Mouse (Mus musculus) embryonic facial prominence, embryonic 13.5 days (tissue): ENCODE measurements around the gene Sox5. TPM values are rescaled to one million over a fixed set of nuclear protein-coding genes. Genes with fewer than 3 reads are reported as not detected.

ENCODE experiments used
- ATAC-seq: fragments of 200-750 bp; cut with Nextera tagmentation; 2 replicates; pipeline ENCODE4 v1.8.0; 2017; ENCODE audit warnings: low read depth; ENCODE audit not compliant: insufficient number of reproducible peaks, insufficient read depth, low FRiP score, low TSS enrichment
- H3K27ac ChIP-seq: fragments of 300-500 bp; sonication (generic); 2 replicates; pipeline ENCODE4 v1.5.1; 2015; ENCODE audit warnings: moderate library complexity, mild to moderate bottlenecking, inconsistent platforms
- H3K27me3 ChIP-seq: fragments of 300-500 bp; sonication (generic); 2 replicates; pipeline ENCODE4 v1.6.1; 2015; ENCODE audit warnings: mild to moderate bottlenecking, inconsistent platforms
- H3K36me3 ChIP-seq: fragments of 300-500 bp; sonication (generic); 2 replicates; pipeline ENCODE4 v1.6.1; 2015; ENCODE audit warnings: mild to moderate bottlenecking, inconsistent platforms
- H3K4me1 ChIP-seq: fragments of 300-500 bp; sonication (generic); 2 replicates; pipeline ENCODE4 v1.6.1; 2015; ENCODE audit warnings: inconsistent platforms
- H3K4me2 ChIP-seq: fragments of 300-500 bp; sonication (generic); 2 replicates; pipeline ENCODE4 v1.6.1; 2015; ENCODE audit warnings: moderate library complexity, mild to moderate bottlenecking, inconsistent platforms
- H3K4me3 ChIP-seq: fragments of 300-500 bp; sonication (generic); 2 replicates; pipeline ENCODE4 v1.5.1; 2015; ENCODE audit warnings: mild to moderate bottlenecking, inconsistent platforms
- H3K9ac ChIP-seq: fragments of 300-500 bp; sonication (generic); 2 replicates; pipeline ENCODE4 v1.6.1; 2015; ENCODE audit warnings: mild to moderate bottlenecking, inconsistent platforms
- H3K9me3 ChIP-seq: fragments of 300-500 bp; sonication (generic); 2 replicates; pipeline ENCODE4 v1.6.1; 2016; ENCODE audit warnings: inconsistent platforms
- WGBS: fragments of 180-500 bp; shearing (Covaris S2); methylation state at CpG from one replicate; pipeline ENCODE4 v1.1.7; 2015; ENCODE audit warnings: mixed read lengths; 5-methylcytosine and 5-hydroxymethylcytosine counted together
- polyA plus RNA-seq: library from polyadenylated mRNA; unstranded; fragments of >200 nt; fragmentation: Nextera tagmentation; extraction: Ambion mirVana; gene quantifications from 2 replicates; pipeline ENCODE4 v1.2.1, GENCODE M21; 2015

Sox5 gene
- polyA plus RNA-seq, 1 experiment from 2014 or later: 55.6 TPM

DNA sequence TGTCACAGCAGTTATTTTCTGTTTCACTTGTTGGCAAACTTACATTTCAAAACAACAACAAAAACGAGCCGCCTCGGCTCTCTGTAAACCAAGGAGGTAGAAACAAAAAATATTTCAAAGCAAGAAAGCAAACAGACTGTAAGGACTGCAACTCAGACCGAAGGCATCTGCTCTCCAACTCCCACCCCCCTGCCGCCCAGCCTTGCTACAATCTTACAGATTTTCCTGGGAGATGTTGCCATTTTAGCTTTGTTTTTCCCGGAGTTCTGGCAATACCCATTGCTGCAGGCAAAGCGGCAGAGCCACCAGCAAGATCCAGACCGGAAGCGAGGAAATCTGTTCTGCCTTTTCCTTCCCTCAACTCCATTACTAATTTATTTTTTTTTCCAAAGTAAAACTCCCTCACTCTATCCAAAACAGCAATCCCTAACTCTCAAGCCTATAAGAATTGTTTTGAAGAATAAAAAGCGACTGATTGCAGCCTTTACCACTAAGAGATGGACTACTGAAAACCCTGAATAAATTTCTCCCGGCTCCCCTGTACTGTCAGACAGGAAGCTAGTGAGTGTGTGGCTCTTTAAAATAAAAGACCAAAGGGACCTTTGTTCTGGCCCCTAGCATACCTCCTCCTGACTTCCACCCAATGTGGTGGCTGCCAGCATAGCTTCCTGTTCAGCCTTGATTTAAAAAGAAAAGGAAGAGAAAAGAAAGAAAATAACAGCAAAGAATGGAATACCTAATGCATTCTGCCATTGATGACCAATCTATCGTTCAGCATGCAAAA lies 600.5 kb downstream of the Sox5 start:
- no peaks in the 10 kb centered on the region for H3K36me3 ChIP-seq
- H3K4me1 ChIP-seq: peaks cover 32% of the 10 kb centered on the region
- H3K9me3 ChIP-seq: no peaks in the 10 kb centered on the region
- H3K27me3 ChIP-seq: no peaks in the 10 kb centered on the region
- H3K4me3 ChIP-seq: peak overlapping the region; percentile 35
- H3K4me2 ChIP-seq: peak overlapping the region; percentile 59
- WGBS: 19% methylated on average over 12 of the region's 12 CpGs
- ATAC-seq: no peak
- peak overlapping the region; percentile 86 for H3K27ac ChIP-seq
- H3K9ac ChIP-seq: peak overlapping the region; percentile 59

DNA sequence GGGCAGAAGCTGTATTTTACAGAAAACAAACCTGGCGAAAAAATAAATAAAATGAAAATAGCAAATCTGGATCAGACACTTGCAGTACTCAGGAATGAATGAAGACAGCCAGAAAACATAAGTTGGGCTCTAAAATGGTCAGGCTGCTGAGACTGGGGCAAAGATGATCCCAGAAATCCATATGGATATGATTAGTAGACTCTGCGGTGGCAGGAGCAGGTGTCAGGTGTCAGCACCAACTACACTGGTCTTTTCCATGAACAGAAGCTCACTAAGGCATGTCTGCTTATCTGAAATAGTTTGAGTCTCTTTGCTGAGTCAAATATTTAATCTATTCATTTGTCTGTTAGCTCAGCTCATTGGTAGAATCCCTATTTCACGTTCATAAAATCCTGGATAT lies 602.7 kb downstream of the Sox5 start:
- no peak for ATAC-seq
- Histone ChIP-seq H3K27ac (no peak overlapping the region), H3K9me3 (no peaks in the 10 kb centered on the region), H3K4me2 (no peak overlapping the region), H3K4me1 (peaks cover 41% of the 10 kb centered on the region), H3K9ac (no peak overlapping the region), H3K4me3 (no peak overlapping the region), H3K27me3 (no peaks in the 10 kb centered on the region), H3K36me3 (no peaks in the 10 kb centered on the region)
- WGBS: 30% methylated on average over 3 of the region's 3 CpGs

DNA sequence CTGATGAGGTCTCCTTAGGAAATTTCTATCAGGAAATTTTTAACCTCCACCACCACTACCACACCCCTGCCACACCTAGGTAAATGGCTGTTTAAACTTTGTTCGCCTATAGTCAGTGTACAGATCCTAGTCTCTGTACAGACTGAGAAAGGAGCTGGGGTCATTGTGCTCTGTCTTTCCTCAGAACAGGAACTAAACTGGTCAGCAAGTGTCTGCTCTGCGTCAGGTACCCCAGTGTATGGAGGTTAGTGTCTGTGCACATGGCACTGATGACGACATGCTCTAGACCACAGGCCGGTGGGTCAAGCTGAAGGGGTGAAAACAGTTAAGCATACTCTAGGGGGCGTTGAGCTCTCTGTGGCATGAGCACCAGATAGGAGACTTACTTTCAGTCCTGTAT lies 605.1 kb downstream of the Sox5 start:
- no peak overlapping the region for H3K27ac ChIP-seq
- H3K4me2 ChIP-seq: no peak overlapping the region
- no peaks in the 10 kb centered on the region for H3K27me3 ChIP-seq
- no peak overlapping the region for H3K4me3 ChIP-seq
- no peaks in the 10 kb centered on the region for H3K9me3 ChIP-seq
- WGBS: 89% methylated on average over 5 of the region's 5 CpGs
- no peak overlapping the region for H3K9ac ChIP-seq
- no peak for ATAC-seq
- no peaks in the 10 kb centered on the region for H3K36me3 ChIP-seq
- peaks cover 37% of the 10 kb centered on the region for H3K4me1 ChIP-seq

DNA sequence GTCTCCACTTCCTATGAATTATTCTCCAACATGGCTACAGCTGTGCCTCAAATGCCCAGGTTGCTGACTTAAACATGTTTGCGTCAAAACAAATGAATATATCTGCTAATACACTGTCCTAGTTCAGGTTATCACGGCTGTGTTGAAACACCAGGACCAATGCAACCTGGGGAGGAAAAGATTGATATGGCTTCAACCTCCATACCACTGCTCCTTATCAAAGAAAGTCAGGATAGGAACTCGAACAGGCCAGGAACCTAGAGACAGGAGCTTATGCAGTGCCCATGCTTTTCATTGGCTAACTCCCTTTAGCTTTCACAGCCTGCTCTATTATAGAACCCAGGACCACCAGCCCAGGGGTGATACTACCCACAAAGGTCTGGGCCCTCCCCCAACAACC lies 606.2 kb downstream of the Sox5 start:
- 89% methylated on average over 3 of the region's 3 CpGs for WGBS
- H3K4me1 ChIP-seq: peaks cover 31% of the 10 kb centered on the region
- ATAC-seq: no peak

DNA sequence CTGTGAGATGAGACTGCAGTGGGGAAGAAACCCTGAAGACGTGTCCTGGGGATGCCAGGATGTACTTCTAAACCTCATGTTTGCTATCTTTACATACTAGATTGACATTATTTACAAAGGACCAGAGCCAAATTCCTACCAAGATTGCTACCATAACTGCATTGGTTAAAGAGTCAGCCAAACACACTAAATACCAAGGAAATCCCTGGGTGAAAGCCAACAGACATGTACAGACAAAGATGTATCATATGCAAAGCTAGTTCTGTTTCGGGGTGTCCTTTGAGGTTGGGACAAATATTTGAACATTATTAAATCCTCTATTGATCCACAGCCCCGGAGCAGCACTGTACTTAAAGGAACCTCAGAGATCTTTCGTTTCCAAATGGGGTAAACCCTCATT lies 611.2 kb downstream of the Sox5 start:
- H3K9ac ChIP-seq: no peak overlapping the region
- no peaks in the 10 kb centered on the region for H3K9me3 ChIP-seq
- no peaks in the 10 kb centered on the region for H3K27me3 ChIP-seq
- no peaks in the 10 kb centered on the region for H3K36me3 ChIP-seq
- ATAC-seq: no peak
- H3K4me3 ChIP-seq: no peak overlapping the region
- peaks cover 52% of the 10 kb centered on the region for H3K4me1 ChIP-seq
- WGBS: 52% methylated on average over 4 of the region's 4 CpGs
- H3K4me2 ChIP-seq: no peak overlapping the region
- H3K27ac ChIP-seq: no peak overlapping the region

More for the DNA sequence above, 606.2 kb downstream of the Sox5 start:
- H3K4me3 ChIP-seq: no peak overlapping the region
- H3K9ac ChIP-seq: no peak overlapping the region
- H3K27ac ChIP-seq: no peak overlapping the region
- no peaks in the 10 kb centered on the region for H3K9me3 ChIP-seq
- no peaks in the 10 kb centered on the region for H3K36me3 ChIP-seq
- no peak overlapping the region for H3K4me2 ChIP-seq
- H3K27me3 ChIP-seq: no peaks in the 10 kb centered on the region

GRCm38 (mm10) chr6:144169791-144170190 lies 612.0 kb downstream of the Sox5 start:
- no peak overlapping the region for H3K4me3 ChIP-seq
- no peaks in the 10 kb centered on the region for H3K27me3 ChIP-seq
- no peak overlapping the region; the same call in 1 of the 2 replicates for H3K27ac ChIP-seq
- H3K4me2 ChIP-seq: no peak overlapping the region
- peaks cover 50% of the 10 kb centered on the region for H3K4me1 ChIP-seq
- no peak for ATAC-seq
- no peaks in the 10 kb centered on the region for H3K9me3 ChIP-seq
- H3K36me3 ChIP-seq: no peaks in the 10 kb centered on the region
- 35% methylated on average over 4 of the region's 4 CpGs for WGBS
- H3K9ac ChIP-seq: no peak overlapping the region

DNA sequence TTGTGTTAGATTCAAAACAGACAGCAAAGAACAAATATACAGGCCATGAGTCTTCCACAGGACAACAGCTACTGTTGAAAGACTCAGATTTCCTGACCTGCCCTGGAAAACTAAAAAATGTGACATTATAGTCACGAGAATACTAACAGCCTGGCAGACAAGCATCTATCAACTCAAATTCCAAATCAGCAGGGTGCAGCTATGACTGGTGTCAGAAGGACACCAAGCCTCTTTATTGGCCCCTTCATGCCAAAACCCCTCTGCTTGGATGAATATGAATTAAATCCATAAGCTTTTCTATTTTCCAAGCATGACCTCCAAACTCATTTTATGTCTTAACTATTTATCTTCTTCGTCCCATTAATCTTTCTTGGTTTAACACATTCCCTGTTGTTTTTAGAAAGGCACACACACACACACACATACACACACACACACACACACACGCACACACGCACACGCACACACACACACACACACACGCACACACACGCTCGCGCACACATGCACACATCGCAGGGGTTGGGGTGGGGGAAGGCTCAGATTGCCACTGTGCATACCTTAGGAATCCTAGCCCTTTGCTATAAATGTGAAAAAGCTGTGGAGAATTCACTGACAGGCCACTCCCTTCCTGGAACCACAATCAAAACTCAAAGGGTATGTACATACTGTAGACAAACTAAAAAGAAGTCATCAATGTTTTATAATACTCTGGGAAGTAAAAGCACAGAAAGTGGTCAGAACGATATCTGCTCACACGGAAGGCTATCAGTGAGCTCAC lies 612.9 kb downstream of the Sox5 start:
- Histone ChIP-seq H3K27ac (peak overlapping the region; percentile 7; the same call in 1 of the 2 replicates), H3K4me2 (no peak overlapping the region), H3K9ac (no peak overlapping the region), H3K9me3 (no peaks in the 10 kb centered on the region), H3K4me3 (no peak overlapping the region), H3K4me1 (peaks cover 41% of the 10 kb centered on the region), H3K27me3 (no peaks in the 10 kb centered on the region), H3K36me3 (no peaks in the 10 kb centered on the region)
- ATAC-seq: no peak
- WGBS: 51% methylated on average over 12 of the region's 12 CpGs

- WGBS: 94% methylated on average over 7 of the region's 7 CpGs
- ATAC-seq: no peak; the same call in 1 of the 2 replicates
- Histone ChIP-seq H3K27ac (0 out of 2 replicates have a peak overlapping the region, but pooled peaks have one; percentile 64), H3K27me3 (no peaks in the 10 kb centered on the region), H3K4me2 (no peak overlapping the region), H3K9ac (no peak overlapping the region), H3K36me3 (no peaks in the 10 kb centered on the region), H3K4me1 (peaks cover 41% of the 10 kb centered on the region), H3K9me3 (no peaks in the 10 kb centered on the region), H3K4me3 (no peak overlapping the region)
Observed at GRCm38 (mm10) chr6:144167058-144167457, 614.7 kb downstream of the Sox5 start.

GRCm38 (mm10) chr6:144166651-144167050 lies 615.1 kb downstream of the Sox5 start:
- Histone ChIP-seq H3K4me3 (no peak overlapping the region), H3K27ac (peak overlapping the region; percentile 64; the same call in 1 of the 2 replicates), H3K27me3 (no peaks in the 10 kb centered on the region), H3K4me2 (peak overlapping the region; percentile 44), H3K4me1 (peaks cover 41% of the 10 kb centered on the region), H3K9me3 (no peaks in the 10 kb centered on the region), H3K9ac (0 out of 2 replicates have a peak overlapping the region, but pooled peaks have one; percentile 46), H3K36me3 (no peaks in the 10 kb centered on the region)
- 55% methylated on average over 8 of the region's 8 CpGs for WGBS
- no peak for ATAC-seq

DNA sequence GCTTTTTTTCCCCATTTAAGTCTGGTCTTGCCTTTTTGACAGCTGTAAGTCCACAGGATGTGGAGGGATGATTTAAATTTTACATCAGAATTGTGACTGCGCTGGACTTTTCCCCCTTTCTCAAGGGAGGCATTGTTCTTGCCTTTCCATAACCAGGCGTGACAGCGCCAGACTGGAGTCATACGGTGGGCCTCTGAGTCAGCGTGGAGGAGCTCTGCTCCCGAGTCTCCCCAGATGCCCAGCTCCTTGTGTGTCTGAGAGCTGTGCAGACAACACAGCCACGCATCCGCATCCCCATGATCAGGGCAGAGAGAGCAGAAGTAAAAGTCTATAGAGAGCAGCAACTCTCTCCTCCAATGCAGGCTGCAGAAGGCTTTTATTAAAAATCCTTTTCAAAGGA lies 615.7 kb downstream of the Sox5 start:
- WGBS: 12% methylated on average over 8 of the region's 8 CpGs
- no peaks in the 10 kb centered on the region for H3K9me3 ChIP-seq
- H3K4me2 ChIP-seq: peak overlapping the region; percentile 44
- H3K4me3 ChIP-seq: no peak overlapping the region
- H3K4me1 ChIP-seq: peaks cover 41% of the 10 kb centered on the region
- peak overlapping the region; percentile 64 for H3K27ac ChIP-seq
- H3K9ac ChIP-seq: peak overlapping the region; percentile 46; the same call in 1 of the 2 replicates
- no peak for ATAC-seq
- no peaks in the 10 kb centered on the region for H3K36me3 ChIP-seq
- no peaks in the 10 kb centered on the region for H3K27me3 ChIP-seq

GRCm38 (mm10) chr6:144163501-144163900 lies 618.3 kb downstream of the Sox5 start:
- Histone ChIP-seq H3K27ac (no peak overlapping the region), H3K36me3 (no peaks in the 10 kb centered on the region), H3K9ac (no peak overlapping the region), H3K4me2 (no peak overlapping the region), H3K4me1 (peaks cover 17% of the 10 kb centered on the region), H3K9me3 (no peaks in the 10 kb centered on the region), H3K4me3 (no peak overlapping the region), H3K27me3 (no peaks in the 10 kb centered on the region)
- WGBS: 87% methylated on average over 9 of the region's 9 CpGs
- no peak for ATAC-seq

DNA sequence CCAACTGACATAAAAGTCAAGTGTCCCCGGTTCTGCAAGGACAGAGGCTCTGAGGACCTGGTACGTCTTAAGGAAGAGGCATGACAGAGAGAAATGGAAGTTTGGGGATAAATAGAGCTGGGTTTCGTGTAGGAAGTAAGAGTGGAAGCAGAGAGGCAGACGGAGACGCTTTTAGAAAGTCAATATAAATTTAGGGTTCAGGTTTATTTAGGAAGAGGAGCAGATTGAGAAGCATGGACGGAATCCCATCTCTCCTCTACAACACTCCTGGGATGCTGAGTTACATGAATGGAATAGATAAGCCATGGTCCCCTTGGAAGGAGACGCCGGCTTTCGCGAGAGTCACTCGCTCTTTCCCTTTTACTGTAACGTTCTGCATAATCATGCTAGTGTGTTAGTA lies 623.1 kb downstream of the Sox5 start:
- no peaks in the 10 kb centered on the region for H3K9me3 ChIP-seq
- no peak overlapping the region for H3K4me2 ChIP-seq
- H3K27ac ChIP-seq: no peak overlapping the region
- no peak overlapping the region for H3K9ac ChIP-seq
- no peaks in the 10 kb centered on the region for H3K27me3 ChIP-seq
- WGBS: 94% methylated on average over 12 of the region's 12 CpGs
- no peak overlapping the region for H3K4me3 ChIP-seq
- no peak for ATAC-seq
- H3K36me3 ChIP-seq: no peaks in the 10 kb centered on the region
- H3K4me1 ChIP-seq: no peaks in the 10 kb centered on the region
